In the genomic region with DNA sequence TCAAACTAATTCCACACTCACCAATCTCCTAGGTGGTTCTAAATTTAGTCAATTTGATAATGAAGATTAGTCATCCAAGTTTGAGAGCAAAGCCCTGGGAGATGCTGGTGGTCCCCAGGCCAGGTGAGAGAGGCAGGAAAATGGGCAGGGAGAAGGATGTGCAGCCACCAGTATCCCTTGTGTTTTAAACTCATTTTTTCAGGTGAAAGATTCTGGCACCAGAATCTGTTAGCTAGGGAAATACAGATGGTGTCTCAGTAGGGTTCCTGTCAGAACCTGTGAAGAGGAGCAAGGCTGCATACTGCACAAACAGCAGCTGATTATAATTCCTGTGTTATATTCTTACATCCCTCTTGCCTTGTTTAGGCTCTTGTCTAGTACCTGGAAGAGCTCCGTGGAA, we compare ENCODE assay signal across 21 mouse cellular contexts.
DNase-seq lines count a peak whose midpoint lies in the region; ATAC-seq lines count a peak whose summit lies in the region.
"Had no signal": no experiment of that assay in that cellular context is flagged by ENCODE, and none has a peak within 500 bp of the region (broad histone marks: within the 10 kb centered on the region; RNA-seq: fewer than 3 reads in every experiment).

No protein-coding gene starts in this region.

- H3K4me2 ChIP-seq in hindbrain, embryonic 16.5 days (ENCODE audit: low read length) = no peak overlapping the region
- no peak overlapping the region for H3K4me2 ChIP-seq in hindbrain, embryonic 11.5 days (replicated peaks; ENCODE audit: low read depth, low read length)
- H3K4me2 ChIP-seq: hindbrain, embryonic 12.5 days; liver, embryonic 12.5 days; midbrain, embryonic 13.5 days had no signal

- H3K9me3 ChIP-seq in hindbrain, embryonic 16.5 days (ENCODE audit: control insufficient read depth, low read length) = no peaks in the 10 kb centered on the region
- no peaks in the 10 kb centered on the region for H3K9me3 ChIP-seq in hindbrain, embryonic 11.5 days (ENCODE audit: control insufficient read depth, low read length)
- H3K9me3 ChIP-seq: hindbrain, embryonic 12.5 days; liver, embryonic 12.5 days; megakaryocyte, embryonic 14.5 days; midbrain, embryonic 13.5 days had no signal

- no peak overlapping the region for H3K4me3 ChIP-seq in hindbrain, embryonic 16.5 days (ENCODE audit: low read length)
- H3K4me3 ChIP-seq in hindbrain, embryonic 11.5 days (ENCODE audit: low read depth, low read length) = no peak overlapping the region
- H3K4me3 ChIP-seq: erythroblast, embryonic 14.5 days; hindbrain, embryonic 12.5 days; liver, embryonic 12.5 days; megakaryocyte, embryonic 14.5 days; midbrain, embryonic 13.5 days had no signal

- DNase-seq in hindbrain, embryonic 11.5 days (ENCODE audit: low spot score) = no peak
- peak; percentile 57 for DNase-seq in cerebellum, adult 11 months
- peak; percentile 94 for DNase-seq in cerebellum, adult 9-10 months
- peak; percentile 39 to 62 for DNase-seq in cerebellum, postnatal 36 days
- DNase-seq in heart, postnatal 14 days = no peak
- no peak for DNase-seq in lung, postnatal 25 days (ENCODE audit: low spot score)
- DNase-seq in spleen, postnatal 10 days (ENCODE audit: low spot score in 2 of 2) = no peak
- DNase-seq: adrenal gland, adult 2 months; forebrain, postnatal 0 days; kidney, adult 11 months; kidney, postnatal 14 days; liver, postnatal 0 days; lung, postnatal 4 days; thymus, postnatal 25 days had no signal

- WGBS in hindbrain, embryonic 16.5 days = 67% methylated on average over 1 of the region's 1 CpGs
- WGBS in hindbrain, embryonic 11.5 days = 82% methylated on average over 1 of the region's 1 CpGs

- ATAC-seq in hindbrain, embryonic 16.5 days = peak; percentile 45; the same call in 1 of the 2 replicates
- ATAC-seq in hindbrain, embryonic 11.5 days (ENCODE audit: low FRiP score) = no peak
- ATAC-seq: forebrain, postnatal 0 days; inflammation-experienced regulatory T-cells, adult 6 months; liver, embryonic 12.5 days; liver, postnatal 0 days; midbrain, embryonic 13.5 days had no signal

- H3K27me3 ChIP-seq in hindbrain, embryonic 16.5 days (replicated peaks; ENCODE audit: control insufficient read depth, insufficient read depth, low read length) = no peaks in the 10 kb centered on the region
- no peaks in the 10 kb centered on the region for H3K27me3 ChIP-seq in hindbrain, embryonic 11.5 days (ENCODE audit: control insufficient read depth, insufficient read depth, low read length)
- H3K27me3 ChIP-seq: hindbrain, embryonic 12.5 days; liver, embryonic 12.5 days; megakaryocyte, embryonic 14.5 days; midbrain, embryonic 13.5 days had no signal

- intact Hi-C loops in heart, postnatal 14 days (cut with DNase I) = no loop called here

- H3K36me3 ChIP-seq in hindbrain, embryonic 16.5 days (ENCODE audit: control insufficient read depth, insufficient read depth, low read length) = no peaks in the 10 kb centered on the region
- H3K36me3 ChIP-seq in hindbrain, embryonic 11.5 days (ENCODE audit: control insufficient read depth, insufficient read depth, low read length) = no peaks in the 10 kb centered on the region
- H3K36me3 ChIP-seq: hindbrain, embryonic 12.5 days; liver, embryonic 12.5 days; midbrain, embryonic 13.5 days had no signal

- H3K4me1 ChIP-seq in hindbrain, embryonic 16.5 days (ENCODE audit: control insufficient read depth, insufficient read depth, low read depth, low read length) = no peaks in the 10 kb centered on the region
- no peaks in the 10 kb centered on the region for H3K4me1 ChIP-seq in hindbrain, embryonic 11.5 days (replicated peaks; ENCODE audit: control insufficient read depth, insufficient read depth, low read length)
- H3K4me1 ChIP-seq: hindbrain, embryonic 12.5 days; midbrain, embryonic 13.5 days had no signal

- no peak overlapping the region for H3K27ac ChIP-seq in hindbrain, embryonic 16.5 days (ENCODE audit: low read depth, low read length)
- H3K27ac ChIP-seq in hindbrain, embryonic 11.5 days (ENCODE audit: low read depth, low read length) = no peak overlapping the region
- H3K27ac ChIP-seq: hindbrain, embryonic 12.5 days; liver, embryonic 12.5 days; midbrain, embryonic 13.5 days had no signal

- no peak overlapping the region for H3K9ac ChIP-seq in hindbrain, embryonic 16.5 days (ENCODE audit: low read depth, low read length)
- H3K9ac ChIP-seq in hindbrain, embryonic 11.5 days (ENCODE audit: low read depth, low read length) = no peak overlapping the region
- H3K9ac ChIP-seq: forebrain, postnatal 0 days; hindbrain, embryonic 12.5 days; liver, embryonic 12.5 days; liver, postnatal 0 days; midbrain, embryonic 13.5 days had no signal

Comparison
In these comparisons a context has a peak if more than half of its experiments do, and no peak if none do; other contexts are left out.
1. DNase-seq: peak in cerebellum, adult 11 months (single experiment), cerebellum, adult 9-10 months (single experiment) and cerebellum, postnatal 36 days (2 of 2); none in hindbrain, embryonic 11.5 days (single experiment), heart, postnatal 14 days (0 of 2), lung, postnatal 25 days (single experiment) and spleen, postnatal 10 days (0 of 2).